Mouse (Mus musculus) spleen, postnatal 36 days (tissue): ENCODE measurements around the gene Slc6a6.

Experiments used
- DNase-seq, 2 experiments: peaks; one replicate each; pipeline ENCODE4 v3.0.0; 2022; ENCODE audit warnings: low spot score in 2 of 2, mixed read lengths in 1 of 2

The Slc6a6 gene

GRCm38 (mm10) chr6:91773951-91774350 lies 90.1 kb downstream of the Slc6a6 start:
- no peak for DNase-seq

DNA sequence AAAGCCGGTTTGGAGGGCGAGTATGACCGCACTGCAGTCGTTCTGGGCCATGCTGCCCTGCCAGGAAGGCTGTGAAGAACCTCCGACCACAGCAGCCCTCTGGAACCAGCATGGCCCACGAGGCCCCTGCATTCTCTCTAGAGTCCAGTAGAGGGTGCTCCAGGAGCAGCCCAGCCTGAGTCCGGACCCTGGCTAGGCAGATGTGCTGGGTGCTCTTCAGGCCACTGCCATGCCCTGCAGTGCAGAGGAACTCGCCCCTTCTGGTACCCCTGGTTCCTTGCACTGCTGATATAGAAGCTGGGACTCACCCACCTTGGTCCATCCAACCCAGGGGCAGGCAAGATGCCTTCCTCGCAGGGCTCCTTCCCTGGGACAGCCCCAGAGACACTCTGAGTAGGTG lies 92.7 kb downstream of the Slc6a6 start:
- peak in 1 of 2 experiments; percentile 16 for DNase-seq

GRCm38 (mm10) chr6:91779206-91779605 lies 95.4 kb downstream of the Slc6a6 start:
- DNase-seq = no peak

DNA sequence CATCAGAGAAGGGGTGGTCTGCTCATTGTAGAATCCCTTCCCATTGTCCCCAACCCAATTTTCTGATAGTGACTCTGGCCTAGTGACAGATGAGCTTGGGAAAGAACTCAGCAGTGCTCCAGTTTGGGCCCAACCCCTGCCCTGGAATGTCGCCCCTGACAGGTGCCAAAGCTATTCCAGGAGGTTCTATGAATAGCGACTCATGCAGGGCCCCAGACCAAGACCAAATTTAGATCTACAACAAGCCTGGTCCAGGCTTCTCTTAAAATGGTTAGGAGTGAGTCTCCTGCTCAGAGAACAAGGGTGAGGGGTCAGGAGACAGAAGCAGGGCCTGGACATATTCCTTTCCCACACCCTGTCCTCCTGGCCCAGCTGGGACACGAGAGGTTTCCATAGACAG lies 101.2 kb downstream of the Slc6a6 start:
- no peak for DNase-seq

DNA sequence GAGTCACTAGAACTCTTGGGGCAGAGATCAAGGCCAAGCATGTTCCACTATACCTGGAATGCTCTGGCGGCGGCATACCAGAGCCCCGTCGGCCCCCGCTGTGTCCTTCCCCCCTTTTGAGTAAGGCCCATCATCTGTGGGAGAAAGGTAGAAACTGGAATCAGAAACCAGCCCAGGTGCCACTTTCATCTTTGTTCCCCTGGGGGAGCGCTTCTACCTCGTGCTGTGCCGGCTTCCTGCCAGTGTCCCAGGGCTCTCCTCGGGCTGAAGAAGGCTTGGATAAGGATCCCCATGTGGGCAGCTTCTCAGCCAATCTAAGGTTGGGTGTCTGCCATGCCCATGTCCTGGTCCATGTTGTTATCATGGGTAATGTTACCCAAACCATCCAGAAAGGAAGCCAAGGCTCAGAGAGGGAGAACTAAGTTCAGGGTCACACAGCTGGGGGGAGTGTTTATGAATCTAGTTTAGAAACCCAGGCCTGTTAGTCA lies 104.5 kb downstream of the Slc6a6 start:
- DNase-seq = no peak

DNA sequence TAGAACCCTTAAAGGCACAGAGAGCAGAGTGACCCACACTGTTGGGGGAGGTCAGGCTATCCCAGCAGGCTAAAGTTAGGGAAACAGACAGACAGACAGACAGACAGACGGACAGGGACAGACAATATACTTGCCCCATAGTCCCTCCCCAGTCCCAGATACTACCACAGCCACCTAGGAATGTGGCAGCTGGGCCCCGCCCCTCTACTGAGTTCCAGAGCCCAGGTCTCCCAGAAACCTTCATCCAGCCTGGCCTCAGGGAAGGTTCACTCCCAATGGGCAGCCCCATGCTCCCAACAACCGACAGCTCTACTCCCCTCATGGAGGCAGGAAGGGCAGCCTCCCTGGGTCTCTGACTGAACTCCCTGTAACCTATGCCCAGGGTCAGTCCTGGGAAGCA lies 111.8 kb downstream of the Slc6a6 start:
- DNase-seq = no peak

- no peak for DNase-seq
Observed at GRCm38 (mm10) chr6:91796064-91796463, 112.2 kb downstream of the Slc6a6 start.

- DNase-seq = no peak
Observed at GRCm38 (mm10) chr6:91796736-91797135, 112.9 kb downstream of the Slc6a6 start.

DNA sequence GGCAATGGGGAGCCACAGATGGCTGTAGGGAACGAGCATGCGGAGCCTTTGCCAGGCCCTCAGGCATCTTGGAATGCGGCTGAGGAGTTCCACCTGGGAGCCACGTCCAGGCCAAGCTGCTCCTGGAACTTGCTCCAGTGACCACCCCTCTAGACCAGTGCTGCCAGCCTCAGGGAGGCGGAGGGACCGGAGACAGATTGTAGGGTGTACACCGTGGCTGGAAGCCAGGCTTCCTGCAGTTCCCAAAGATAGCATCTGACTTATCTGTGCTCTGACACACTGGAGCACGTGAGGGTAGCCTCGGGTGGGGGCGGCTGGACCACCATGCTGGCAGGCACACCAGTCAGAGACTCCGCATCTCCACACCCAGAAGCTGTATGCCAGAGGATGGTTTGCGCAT lies 114.6 kb downstream of the Slc6a6 start:
- no peak for DNase-seq

- no peak for DNase-seq
Observed at GRCm38 (mm10) chr6:91804177-91804576, 120.3 kb downstream of the Slc6a6 start.

DNA sequence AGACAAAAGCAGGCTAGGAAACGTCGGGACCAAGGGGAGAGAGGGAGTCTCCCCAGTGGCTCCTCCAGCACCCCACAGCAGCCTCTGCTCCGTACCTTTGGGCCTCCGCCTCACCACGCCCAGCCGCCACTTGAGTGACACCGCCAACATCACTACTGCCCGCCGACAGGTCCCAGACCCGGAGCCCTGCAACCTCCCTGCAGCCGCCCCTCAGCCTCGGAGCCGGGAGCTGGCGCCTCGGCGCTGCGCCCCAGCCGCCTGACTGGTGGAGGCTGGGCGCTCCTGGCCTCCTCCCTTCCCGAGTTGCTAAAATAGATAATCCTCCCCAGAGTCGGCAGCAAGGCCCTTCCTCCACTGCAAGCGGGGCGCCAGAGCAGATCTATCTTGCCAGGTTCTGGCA lies 123.3 kb downstream of the Slc6a6 start:
- DNase-seq = no peak

- DNase-seq = no peak
Observed at GRCm38 (mm10) chr6:91808022-91808421, 124.2 kb downstream of the Slc6a6 start.
